Mouse (Mus musculus): ENCODE data around the gene Tmtc4.
A peak's percentile ranks its signal among the peaks of the same experiment; 100 is the strongest.

Tmtc4 gene

GRCm38 (mm10) chr14:122983226-122984215 lies at the start of gene Tmtc4:
Tmtc4 (minus strand) TSS chr14:122984035.
- peak; percentile 94 for DNase-seq (ENCODE audit: low read depth)

GRCm38 (mm10) chr14:123032435-123032834 lies 48.6 kb upstream of the Tmtc4 start:
- no peak for DNase-seq (ENCODE audit: low read depth)

GRCm38 (mm10) chr14:123027876-123028275 lies 44.0 kb upstream of the Tmtc4 start:
- no peak for DNase-seq (ENCODE audit: low read depth)

GRCm38 (mm10) chr14:123022981-123023380 lies 39.1 kb upstream of the Tmtc4 start:
- DNase-seq (ENCODE audit: low read depth): no peak

- DNase-seq (ENCODE audit: low read depth): no peak
Measured at GRCm38 (mm10) chr14:123016310-123016709, 32.5 kb upstream of the Tmtc4 start.

GRCm38 (mm10) chr14:123015687-123016086 lies 31.9 kb upstream of the Tmtc4 start:
- DNase-seq (ENCODE audit: low read depth): no peak

- no peak for DNase-seq (ENCODE audit: low read depth)
Measured at GRCm38 (mm10) chr14:123009108-123010018, 25.5 kb upstream of the Tmtc4 start.

- DNase-seq (ENCODE audit: low read depth): no peak
Measured at GRCm38 (mm10) chr14:123008672-123009071, 24.8 kb upstream of the Tmtc4 start.

- no peak for DNase-seq (ENCODE audit: low read depth)
Measured at GRCm38 (mm10) chr14:123003715-123004114, 19.9 kb upstream of the Tmtc4 start.

GRCm38 (mm10) chr14:123001391-123001790 lies 17.6 kb upstream of the Tmtc4 start:
- DNase-seq (ENCODE audit: low read depth): peak; percentile 48

- peak; percentile 65 for DNase-seq (ENCODE audit: low read depth)
Measured at GRCm38 (mm10) chr14:122997465-122997864, 13.6 kb upstream of the Tmtc4 start.

- no peak for DNase-seq (ENCODE audit: low read depth)
Measured at GRCm38 (mm10) chr14:122993935-122994334, 10.1 kb upstream of the Tmtc4 start.

GRCm38 (mm10) chr14:122992937-122993336 lies 9.1 kb upstream of the Tmtc4 start:
- DNase-seq (ENCODE audit: low read depth): peak; percentile 13

GRCm38 (mm10) chr14:122990521-122991052 lies 6.8 kb upstream of the Tmtc4 start:
- no peak for DNase-seq (ENCODE audit: low read depth)

GRCm38 (mm10) chr14:122986404-122986803 lies 2.6 kb upstream of the Tmtc4 start:
- peak; percentile 57 for DNase-seq (ENCODE audit: low read depth)

- DNase-seq (ENCODE audit: low read depth): no peak
Measured at GRCm38 (mm10) chr14:122982571-122983225, 1.1 kb downstream of the Tmtc4 start.

GRCm38 (mm10) chr14:122981831-122982485 lies 1.9 kb downstream of the Tmtc4 start:
- no peak for DNase-seq (ENCODE audit: low read depth)

- no peak for DNase-seq (ENCODE audit: low read depth)
Measured at GRCm38 (mm10) chr14:122978871-122979270, 5.0 kb downstream of the Tmtc4 start.

- no peak for DNase-seq (ENCODE audit: low read depth)
Measured at GRCm38 (mm10) chr14:122977797-122978140, 6.1 kb downstream of the Tmtc4 start.

- DNase-seq (ENCODE audit: low read depth): no peak
Measured at GRCm38 (mm10) chr14:122977056-122977796, 6.6 kb downstream of the Tmtc4 start.
